Mouse (Mus musculus): ENCODE measurements around the gene Mok. TPM values are rescaled to one million over a fixed set of nuclear protein-coding genes. Genes with fewer than 3 reads are reported as not detected.
A peak's percentile ranks its signal among the peaks of the same experiment; 100 is the strongest.

Mok gene
- total and polyA plus RNA-seq, 2 experiments from 2014 or later: 7.4 to 11.8 TPM

DNA sequence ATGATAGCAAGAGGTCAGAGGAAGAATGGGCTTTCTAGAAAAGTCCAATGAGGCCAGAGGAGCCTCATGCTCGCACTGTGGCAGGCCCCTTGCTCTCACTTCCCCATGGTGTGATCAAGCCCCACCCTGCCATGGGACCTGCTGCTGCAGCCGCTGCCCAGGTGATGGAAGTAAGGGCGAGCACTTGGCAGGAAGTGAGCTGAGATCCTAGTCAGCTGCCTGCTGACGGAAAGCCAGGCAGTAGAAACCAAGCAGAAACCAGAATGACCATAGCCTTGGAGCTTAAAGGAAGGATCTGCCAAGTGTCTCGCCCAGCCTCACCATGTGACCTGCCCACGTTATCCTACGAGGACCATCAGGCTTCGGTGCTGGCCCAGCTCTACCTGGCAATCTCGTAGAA, 27.6 kb downstream of the Mok start:
- H3K36me3 ChIP-seq (ENCODE audit: insufficient read depth, low read length): no peaks in the 10 kb centered on the region
- no peak overlapping the region for H3K4me3 ChIP-seq (ENCODE audit: low read length)
- no peaks in the 10 kb centered on the region for H3K4me1 ChIP-seq (ENCODE audit: insufficient read depth, low read length)
- no peaks in the 10 kb centered on the region for H3K27me3 ChIP-seq (ENCODE audit: insufficient read depth, low read length)
- H3K9me3 ChIP-seq (ENCODE audit: low read length): no peaks in the 10 kb centered on the region
- no peak for TF ChIP-seq CTCF (IDR thresholded peaks at IDR 0.05; ENCODE audit: low read depth)
- H3K9ac ChIP-seq (replicated peaks; ENCODE audit: low read length): no peak overlapping the region
- H3K4me2 ChIP-seq (ENCODE audit: low read depth, low read length): no peak overlapping the region
- no peak overlapping the region for H3K27ac ChIP-seq
- ATAC-seq (no peak), DNase-seq (ENCODE audit: low spot score) (no peak)
- 92% methylated on average over 9 of the region's 9 CpGs for WGBS

DNA sequence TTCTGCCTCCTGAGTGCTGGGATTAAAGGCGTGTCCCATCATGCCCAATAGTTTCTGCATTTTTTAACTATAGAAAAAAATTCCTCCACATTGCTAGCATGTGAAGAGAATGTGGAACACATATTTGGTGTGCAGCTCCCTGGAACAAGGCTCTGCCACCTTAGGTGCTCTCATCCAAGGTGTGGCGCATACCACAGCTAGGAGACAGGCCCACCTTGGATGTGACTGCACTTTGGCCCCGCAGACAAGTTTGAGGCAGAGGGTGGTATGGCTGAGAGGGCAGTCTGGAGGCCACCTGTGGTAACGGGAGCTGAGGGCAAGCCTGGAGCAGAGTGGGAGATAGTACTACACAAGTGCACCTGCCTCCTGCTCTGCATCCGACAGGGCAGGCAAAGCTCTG, 31.9 kb downstream of the Mok start:
- no peak for TF ChIP-seq CTCF (IDR thresholded peaks at IDR 0.05; ENCODE audit: low read depth)
- Histone ChIP-seq H3K27me3 (ENCODE audit: insufficient read depth, low read length) (no peaks in the 10 kb centered on the region), H3K4me2 (ENCODE audit: low read depth, low read length) (no peak overlapping the region), H3K27ac (no peak overlapping the region), H3K4me1 (ENCODE audit: insufficient read depth, low read length) (peaks cover 7% of the 10 kb centered on the region; the same call in 1 of the 2 replicates), H3K9ac (replicated peaks; ENCODE audit: low read length) (no peak overlapping the region), H3K9me3 (ENCODE audit: low read length) (no peaks in the 10 kb centered on the region), H3K36me3 (ENCODE audit: insufficient read depth, low read length) (0 out of 2 replicates have a peak, but pooled peaks cover 4% of the 10 kb centered on the region), H3K4me3 (ENCODE audit: low read length) (no peak overlapping the region)
- WGBS: 81% methylated on average over 5 of the region's 5 CpGs
- ATAC-seq (no peak), DNase-seq (ENCODE audit: low spot score) (no peak)

DNA sequence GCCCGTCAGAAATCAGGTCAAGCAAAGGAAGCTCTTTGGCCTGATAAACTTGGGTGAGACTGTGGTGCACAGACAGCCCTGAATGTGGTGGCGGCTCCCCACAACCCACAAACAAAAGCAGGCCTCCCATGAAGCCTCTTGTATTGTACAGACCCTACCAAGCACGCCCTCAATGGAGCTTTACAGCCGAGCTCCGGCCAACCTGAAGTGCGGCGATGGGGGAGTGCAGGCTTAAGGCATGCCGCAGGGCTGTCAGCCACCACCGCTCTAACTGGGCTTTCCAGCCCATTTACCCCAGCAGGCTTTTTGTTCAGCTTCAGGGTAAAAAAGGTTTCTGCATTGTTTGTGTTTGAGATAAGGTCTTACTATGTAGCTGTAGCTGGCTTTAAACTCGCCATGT, 32.3 kb downstream of the Mok start:
- no peak overlapping the region for H3K4me2 ChIP-seq (ENCODE audit: low read depth, low read length)
- no peak overlapping the region for H3K4me3 ChIP-seq (ENCODE audit: low read length)
- H3K9ac ChIP-seq (replicated peaks; ENCODE audit: low read length): no peak overlapping the region
- no peak for ATAC-seq
- DNase-seq (ENCODE audit: low spot score): no peak
- H3K9me3 ChIP-seq (ENCODE audit: low read length): no peaks in the 10 kb centered on the region
- 0 out of 2 replicates have a peak, but pooled peaks cover 4% of the 10 kb centered on the region for H3K36me3 ChIP-seq (ENCODE audit: insufficient read depth, low read length)
- H3K27me3 ChIP-seq (ENCODE audit: insufficient read depth, low read length): no peaks in the 10 kb centered on the region
- no peak overlapping the region; the same call in 1 of the 2 replicates for H3K27ac ChIP-seq
- H3K4me1 ChIP-seq (ENCODE audit: insufficient read depth, low read length): peaks cover 7% of the 10 kb centered on the region; the same call in 1 of the 2 replicates
- WGBS: 32% methylated on average over 10 of the region's 10 CpGs
- TF ChIP-seq CTCF (IDR thresholded peaks at IDR 0.05; ENCODE audit: low read depth): no peak

- peaks cover 7% of the 10 kb centered on the region; the same call in 1 of the 2 replicates for H3K4me1 ChIP-seq (ENCODE audit: insufficient read depth, low read length)
- ATAC-seq (no peak; the same call in 1 of the 2 replicates), DNase-seq (ENCODE audit: low spot score) (no peak)
- H3K27ac ChIP-seq: no peak overlapping the region
- no peaks in the 10 kb centered on the region for H3K27me3 ChIP-seq (ENCODE audit: insufficient read depth, low read length)
- no peak overlapping the region for H3K9ac ChIP-seq (replicated peaks; ENCODE audit: low read length)
- 78% methylated on average over 3 of the region's 3 CpGs for WGBS
- no peak overlapping the region for H3K4me2 ChIP-seq (ENCODE audit: low read depth, low read length)
- H3K4me3 ChIP-seq (ENCODE audit: low read length): no peak overlapping the region
- peak; percentile 52 for TF ChIP-seq CTCF (IDR thresholded peaks at IDR 0.05; ENCODE audit: low read depth)
- H3K9me3 ChIP-seq (ENCODE audit: low read length): no peaks in the 10 kb centered on the region
- H3K36me3 ChIP-seq (ENCODE audit: insufficient read depth, low read length): peaks cover 4% of the 10 kb centered on the region; the same call in 1 of the 2 replicates
Observed at GRCm38 (mm10) chr12:110806301-110806970, 34.3 kb downstream of the Mok start.

DNA sequence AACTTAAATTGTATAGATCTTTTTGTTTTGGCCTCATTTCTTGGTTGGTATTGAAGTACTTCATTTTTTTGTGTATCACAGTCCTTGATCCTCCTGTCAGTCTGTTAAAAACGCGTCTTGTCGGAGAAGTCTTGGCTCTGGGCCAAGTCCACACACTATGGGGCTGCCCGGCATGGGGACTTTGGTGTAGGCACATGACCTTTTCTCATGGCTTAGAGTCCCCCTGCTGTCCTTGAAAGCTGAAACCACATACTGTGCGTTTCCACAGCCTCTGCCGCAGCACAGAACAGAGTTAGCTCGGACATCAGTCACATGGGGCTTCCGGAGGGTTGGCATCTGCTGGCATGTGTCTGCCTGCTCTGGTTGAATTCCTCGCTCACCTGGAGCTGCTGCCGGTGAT, 36.5 kb downstream of the Mok start:
- Histone ChIP-seq H3K4me3 (ENCODE audit: low read length) (no peak overlapping the region), H3K27me3 (ENCODE audit: insufficient read depth, low read length) (no peaks in the 10 kb centered on the region), H3K9me3 (ENCODE audit: low read length) (no peaks in the 10 kb centered on the region), H3K9ac (replicated peaks; ENCODE audit: low read length) (no peak overlapping the region), H3K4me2 (ENCODE audit: low read depth, low read length) (no peak overlapping the region), H3K4me1 (ENCODE audit: insufficient read depth, low read length) (peaks cover 7% of the 10 kb centered on the region; the same call in 1 of the 2 replicates), H3K27ac (no peak overlapping the region), H3K36me3 (ENCODE audit: insufficient read depth, low read length) (peaks cover 4% of the 10 kb centered on the region; the same call in 1 of the 2 replicates)
- DNase-seq (ENCODE audit: low spot score) (peak; percentile 72), ATAC-seq (peak; percentile 66; the same call in 1 of the 2 replicates)
- peak; percentile 25; the same call in 1 of the 2 replicates for TF ChIP-seq CTCF (IDR thresholded peaks at IDR 0.05; ENCODE audit: low read depth)
- WGBS: 18% methylated on average over 10 of the region's 10 CpGs

DNA sequence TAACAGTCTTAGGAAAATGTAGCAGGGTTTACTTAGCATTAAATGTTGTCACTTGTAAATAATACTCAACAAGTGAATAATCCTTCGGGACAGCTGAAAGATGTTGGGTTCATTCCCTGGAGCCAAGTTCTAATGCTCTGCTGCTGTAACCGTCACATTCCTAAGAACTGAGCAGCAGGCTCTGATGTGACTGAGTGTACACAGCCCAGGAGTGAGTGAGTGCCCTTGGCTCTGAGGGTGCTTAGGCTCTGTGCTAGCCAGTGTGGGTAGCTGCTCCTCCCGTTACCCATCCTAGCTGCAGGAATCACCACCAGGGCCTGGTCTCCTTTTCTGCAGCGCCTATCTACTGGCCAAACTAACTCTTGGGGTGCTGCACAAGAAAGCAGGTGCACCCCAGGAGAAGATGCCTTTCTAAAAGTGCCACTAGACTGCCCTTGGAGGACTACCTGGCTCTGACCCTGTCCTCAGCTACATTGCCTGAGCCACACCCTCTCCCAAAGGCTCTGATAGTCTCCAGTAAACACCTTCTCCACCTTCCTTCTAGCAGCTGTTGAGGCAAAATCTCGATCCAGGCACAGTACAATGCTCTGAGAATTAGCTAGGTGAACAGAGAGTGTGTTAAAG, 38.0 kb downstream of the Mok start:
- DNase-seq (ENCODE audit: low spot score): no peak
- no peaks in the 10 kb centered on the region for H3K9me3 ChIP-seq (ENCODE audit: low read length)
- H3K4me1 ChIP-seq (ENCODE audit: insufficient read depth, low read length): peaks cover 7% of the 10 kb centered on the region; the same call in 1 of the 2 replicates
- WGBS: 75% methylated on average over 5 of the region's 5 CpGs
- TF ChIP-seq CTCF (IDR thresholded peaks at IDR 0.05; ENCODE audit: low read depth): no peak
- ATAC-seq: no peak
- no peak overlapping the region for H3K4me3 ChIP-seq (ENCODE audit: low read length)
- no peak overlapping the region for H3K9ac ChIP-seq (replicated peaks; ENCODE audit: low read length)
- peak overlapping the region; percentile 32; the same call in 1 of the 2 replicates for H3K27ac ChIP-seq
- peaks cover 1% of the 10 kb centered on the region; the same call in 1 of the 2 replicates for H3K36me3 ChIP-seq (ENCODE audit: insufficient read depth, low read length)
- no peaks in the 10 kb centered on the region for H3K27me3 ChIP-seq (ENCODE audit: insufficient read depth, low read length)
- H3K4me2 ChIP-seq (ENCODE audit: low read depth, low read length): no peak overlapping the region
